8 mouse cellular contexts compared by ENCODE assay signal in the genomic region with DNA sequence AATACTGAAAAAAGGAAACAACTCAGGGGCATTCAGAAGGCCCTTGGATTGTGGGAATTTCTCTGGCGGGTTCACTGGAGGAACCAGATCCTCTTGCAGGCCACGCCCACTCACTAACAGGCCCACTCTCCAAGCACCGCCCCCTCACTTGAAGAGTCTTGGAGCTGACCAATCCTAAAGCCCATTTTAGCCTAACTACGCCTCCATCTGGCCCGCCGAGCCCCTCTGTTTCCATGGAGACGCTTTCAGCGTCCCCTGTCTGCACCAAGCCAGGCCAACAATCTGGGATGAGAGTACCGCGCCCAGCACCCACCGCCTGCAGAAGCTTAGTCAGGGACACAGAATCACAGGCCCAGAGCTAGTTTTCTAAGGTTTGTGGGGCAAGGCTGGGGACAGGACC. TPM values are rescaled to one million over a fixed set of nuclear protein-coding genes. Genes with fewer than 3 reads are reported as not detected.
DNase-seq lines count a peak whose midpoint lies in the region; ATAC-seq lines count a peak whose summit lies in the region.

A gene (plus strand): TSS at position 224 of the 400 bp plus-strand sequence.

- no peaks in the 10 kb centered on the region; the same call in 1 of the 2 replicates for H3K27me3 ChIP-seq in embryonic facial prominence, embryonic 10.5 days (replicated peaks; ENCODE audit: low read depth, poor library complexity, severe bottlenecking)
- H3K27me3 ChIP-seq in hindbrain, embryonic 13.5 days, result no peaks in the 10 kb centered on the region
- no peaks in the 10 kb centered on the region for H3K27me3 ChIP-seq in stomach, embryonic 14.5 days (ENCODE audit: control insufficient read depth, insufficient read depth, low read length)

- peak; percentile 89 for ATAC-seq in hindbrain, embryonic 13.5 days (ENCODE audit: low FRiP score)
- peak; percentile 97; the same call in 1 of the 2 replicates for ATAC-seq in stomach, embryonic 14.5 days (ENCODE audit: insufficient number of reproducible peaks, insufficient read depth, low FRiP score, low read depth)

- no peak within 1 kb of the TSS for H3K27ac ChIP-seq in embryonic facial prominence, embryonic 10.5 days (replicated peaks)
- no peak within 1 kb of the TSS for H3K27ac ChIP-seq in hindbrain, embryonic 13.5 days
- no peak within 1 kb of the TSS for H3K27ac ChIP-seq in stomach, embryonic 14.5 days (ENCODE audit: low read length)

- peak within 1 kb of the TSS; percentile 34 for H3K4me2 ChIP-seq in hindbrain, embryonic 13.5 days
- H3K4me2 ChIP-seq in stomach, embryonic 14.5 days (replicated peaks; ENCODE audit: low read depth, low read length), result peak within 1 kb of the TSS; percentile 17; the same call in 1 of the 2 replicates

- no peak within 1 kb of the TSS for H3K9ac ChIP-seq in hindbrain, embryonic 13.5 days
- no peak within 1 kb of the TSS for H3K9ac ChIP-seq in stomach, embryonic 14.5 days (replicated peaks; ENCODE audit: low read depth, low read length)

- peaks cover 11% of the 10 kb centered on the region for H3K4me1 ChIP-seq in embryonic facial prominence, embryonic 10.5 days
- H3K4me1 ChIP-seq in hindbrain, embryonic 13.5 days (replicated peaks), result peaks cover 9% of the 10 kb centered on the region; the same call in 1 of the 2 replicates
- 0 out of 2 replicates have a peak, but pooled peaks cover 8% of the 10 kb centered on the region for H3K4me1 ChIP-seq in stomach, embryonic 14.5 days (ENCODE audit: control insufficient read depth, insufficient read depth, low read length)

- DNase-seq in cerebellum, adult 11-12 months, result peak; percentile 6
- no peak for DNase-seq in cerebellum, adult 11 months
- peak; percentile 92 for DNase-seq in embryonic facial prominence, embryonic 10.5 days (ENCODE audit: low spot score)
- DNase-seq in left cerebral cortex, adult 9 months (ENCODE audit: low spot score in 2 of 2), result peak; percentile 4 to 17
- peak; percentile 65 to 79 for DNase-seq in lung, postnatal 4 days
- DNase-seq in T-cell, adult 2 months (ENCODE audit: low spot score), result no peak

- no peaks in the 10 kb centered on the region for H3K36me3 ChIP-seq in embryonic facial prominence, embryonic 10.5 days (replicated peaks)
- no peaks in the 10 kb centered on the region for H3K36me3 ChIP-seq in hindbrain, embryonic 13.5 days
- no peaks in the 10 kb centered on the region for H3K36me3 ChIP-seq in stomach, embryonic 14.5 days (ENCODE audit: control insufficient read depth, insufficient read depth, low read length)

- peak within 1 kb of the TSS; percentile 35 for H3K4me3 ChIP-seq in embryonic facial prominence, embryonic 10.5 days
- H3K4me3 ChIP-seq in hindbrain, embryonic 13.5 days, result 0 out of 2 replicates have a peak within 1 kb of the TSS, but pooled peaks have one; percentile 7
- H3K4me3 ChIP-seq in stomach, embryonic 14.5 days (ENCODE audit: low read depth, low read length), result no peak within 1 kb of the TSS

- 0% methylated on average over 11 of the region's 11 CpGs for WGBS in embryonic facial prominence, embryonic 10.5 days
- 2% methylated on average over 11 of the region's 11 CpGs for WGBS in hindbrain, embryonic 13.5 days
- WGBS in stomach, embryonic 14.5 days, result 2% methylated on average over 11 of the region's 11 CpGs

- no peaks in the 10 kb centered on the region for H3K9me3 ChIP-seq in embryonic facial prominence, embryonic 10.5 days
- no peaks in the 10 kb centered on the region for H3K9me3 ChIP-seq in hindbrain, embryonic 13.5 days
- no peaks in the 10 kb centered on the region for H3K9me3 ChIP-seq in stomach, embryonic 14.5 days (ENCODE audit: control insufficient read depth, low read depth, low read length)

RNA-seq across cellular contexts. Expression of the gene that starts here (rescaled TPM):
- 0.19 TPM in 1 of 2 replicates, not detected in the other for polyA plus RNA-seq in embryonic facial prominence, embryonic 10.5 days (2016; fragmentation: Nextera tagmentation; extraction: Ambion mirVana)
- 0.54 and 1.5 TPM in 2 replicates for polyA plus RNA-seq in hindbrain, embryonic 13.5 days (2015; fragmentation: Nextera tagmentation; extraction: Ambion mirVana)
- polyA plus RNA-seq in stomach, embryonic 14.5 days (2014; fragmentation: Nextera tagmentation; extraction: Ambion mirVana), result not detected in 2 replicates

Comparison
In these comparisons a context has a peak if more than half of its experiments do, and no peak if none do; other contexts are left out.
1. DNase-seq: peak in cerebellum, adult 11-12 months (single experiment), left cerebral cortex, adult 9 months (2 of 2) and lung, postnatal 4 days (2 of 2); none in cerebellum, adult 11 months (single experiment) and T-cell, adult 2 months (single experiment).
2. Peak in DNase-seq and H3K4me3 ChIP-seq in embryonic facial prominence, embryonic 10.5 days; RNA of the gene not detected or under 1 TPM.
3. Peak in ATAC-seq and H3K4me2 ChIP-seq in stomach, embryonic 14.5 days; RNA of the gene not detected or under 1 TPM.